Mouse (Mus musculus) spleen, adult 2 months (tissue): ENCODE data around the gene Hoxd3. TPM values are rescaled to one million over a fixed set of nuclear protein-coding genes. Genes with fewer than 3 reads are reported as not detected.

Source experiments
- DNase-seq, 2 experiments: peaks; one replicate each; pipeline versions ENCODE4 v3.0.0 to v3.0.0-alpha.2; 2012 to 2021; ENCODE audit warnings: low spot score in 2 of 2, low read depth in 1 of 2
- H3K27ac ChIP-seq: fragments of 200-500 bp; 2 replicates; pipeline ENCODE4 v1.5.1; 2012; ENCODE audit warnings: low read length, inconsistent platforms; ENCODE audit not compliant: insufficient read depth
- H3K27me3 ChIP-seq: fragments of 200-500 bp; 2 replicates; pipeline ENCODE4 v1.6.1; 2012; ENCODE audit warnings: mild to moderate bottlenecking, moderate library complexity, low read length, inconsistent platforms; ENCODE audit not compliant: control insufficient read depth, insufficient read depth
- H3K36me3 ChIP-seq: fragments of 200-500 bp; 2 replicates; pipeline ENCODE4 v1.6.1; 2012; ENCODE audit warnings: mild to moderate bottlenecking, low read length, inconsistent platforms; ENCODE audit not compliant: control insufficient read depth, insufficient read depth
- H3K4me1 ChIP-seq: fragments of 200-500 bp; 2 replicates; pipeline ENCODE4 v1.6.1; 2011; ENCODE audit warnings: inconsistent platforms; ENCODE audit not compliant: control insufficient read depth, insufficient read depth, insufficient read length
- H3K4me3 ChIP-seq: fragments of 200-500 bp; 2 replicates; pipeline ENCODE4 v1.5.1; 2011; ENCODE audit warnings: mild to moderate bottlenecking, inconsistent platforms; ENCODE audit not compliant: insufficient read depth, insufficient read length; ENCODE audit errors: extremely low read depth
- CTCF ChIP-seq: fragments of 200-500 bp; IDR thresholded peaks from 2 replicates; pipeline ENCODE4 v1.5.1; 2011; ENCODE audit warnings: mild to moderate bottlenecking, inconsistent platforms; ENCODE audit not compliant: insufficient read depth, insufficient read length, insufficient replicate concordance; ENCODE audit errors: extremely low read depth
- POLR2A ChIP-seq: fragments of 200-500 bp; IDR thresholded peaks from 2 replicates; pipeline ENCODE4 v1.6.1; 2011; ENCODE audit warnings: low read depth, low read length, inconsistent platforms
- WGBS: fragments of 180-500 bp; shearing (Covaris S2); methylation state at CpG from one replicate; pipeline ENCODE4 v1.1.7; 2018; 5-methylcytosine and 5-hydroxymethylcytosine counted together
- polyA plus RNA-seq: library from polyadenylated mRNA; depleted of rRNA; stranded (reverse); fragments of >200 nt; gene quantifications from 2 replicates; pipeline ENCODE4 v1.2.3, GENCODE M21; 2012

Hoxd3 gene
- polyA plus RNA-seq, 1 experiment, result not detected

DNA sequence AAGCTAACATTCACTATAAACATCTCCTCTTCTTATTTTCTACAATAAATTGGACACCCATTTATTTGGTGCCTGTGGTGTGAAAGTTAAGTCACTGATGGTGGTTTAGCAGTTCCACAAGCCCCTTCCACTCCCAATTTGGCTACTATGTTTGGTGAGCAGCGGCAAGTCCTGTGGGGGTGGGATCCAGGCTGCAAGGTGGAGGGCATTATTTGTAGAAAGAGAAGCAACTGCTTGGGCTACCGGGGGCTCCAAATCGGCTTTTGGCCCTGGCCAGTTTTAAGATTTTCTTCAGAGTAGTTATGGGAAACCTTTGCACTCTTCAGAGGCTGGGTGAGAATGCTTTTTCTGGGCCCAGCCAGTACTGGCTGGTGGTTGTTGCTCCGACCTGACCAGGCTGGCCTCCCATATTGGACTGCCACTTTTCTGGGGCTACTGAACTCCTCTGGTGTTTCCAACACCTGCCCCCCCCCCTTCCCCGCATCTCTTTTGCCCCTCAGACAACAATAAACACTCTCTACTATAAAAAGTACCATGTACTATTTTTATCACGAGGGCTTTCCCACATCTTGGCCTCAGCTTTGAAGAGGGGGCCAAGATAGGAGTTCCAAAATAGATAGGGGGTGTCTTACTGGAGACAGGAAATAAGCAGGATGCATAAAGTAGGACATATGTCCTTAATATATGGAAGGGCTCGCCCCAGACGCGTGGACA lies 20.2 kb downstream of the Hoxd3 start:
- TF ChIP-seq CTCF, result no peak
- TF ChIP-seq POLR2A, result no peak
- Histone ChIP-seq H3K4me1 (no peaks in the 10 kb centered on the region), H3K36me3 (no peaks in the 10 kb centered on the region), H3K4me3 (no peak overlapping the region), H3K27me3 (peaks cover 33% of the 10 kb centered on the region), H3K27ac (no peak overlapping the region)
- 35% methylated on average over 9 of the region's 9 CpGs for WGBS
- DNase-seq, result no peak

DNA sequence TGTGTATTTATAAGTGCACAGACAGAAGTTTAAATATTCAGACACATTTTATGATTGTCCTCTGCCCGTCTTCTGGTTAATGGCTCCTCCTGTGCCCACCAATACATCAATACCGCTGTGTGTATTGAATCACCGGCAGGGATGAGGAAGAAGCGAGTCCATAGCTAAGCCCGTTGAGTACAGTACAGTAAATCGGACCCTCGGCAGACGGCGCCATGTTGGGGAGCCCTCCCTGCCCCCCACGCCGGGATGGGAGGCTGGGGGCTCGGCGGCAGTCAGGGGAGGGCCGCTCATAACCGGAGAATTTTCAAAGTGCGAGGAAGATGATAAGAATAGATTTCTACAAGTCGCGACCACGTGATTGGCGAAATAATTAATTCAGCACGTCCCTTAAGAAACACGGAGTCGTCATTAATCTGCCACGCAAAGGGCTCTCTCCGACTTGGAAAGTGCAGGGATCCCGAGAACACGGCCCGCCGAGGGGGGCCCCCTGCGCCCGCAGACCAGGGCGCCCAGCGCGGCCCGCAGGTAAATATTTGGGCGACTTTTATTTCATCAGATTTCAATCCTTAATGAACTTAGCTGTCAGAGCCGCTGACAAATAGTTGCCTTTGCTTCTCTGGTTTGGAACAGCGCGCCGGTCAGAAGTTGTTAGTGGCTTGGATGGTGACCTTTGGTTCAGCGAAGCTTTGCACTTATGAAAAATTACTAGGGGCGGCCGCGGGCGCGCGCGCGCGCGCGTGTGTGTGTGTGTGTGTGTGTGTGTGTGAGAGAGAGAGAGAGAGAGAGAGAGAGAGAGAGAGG lies 21.0 kb downstream of the Hoxd3 start:
- no peak for TF ChIP-seq POLR2A
- no peak for TF ChIP-seq CTCF
- H3K4me3 ChIP-seq, result no peak overlapping the region
- no peak for DNase-seq
- H3K27me3 ChIP-seq, result peaks cover 34% of the 10 kb centered on the region
- no peaks in the 10 kb centered on the region for H3K4me1 ChIP-seq
- WGBS, result 7% methylated on average over 52 of the region's 52 CpGs
- H3K27ac ChIP-seq, result no peak overlapping the region
- H3K36me3 ChIP-seq, result no peaks in the 10 kb centered on the region

DNA sequence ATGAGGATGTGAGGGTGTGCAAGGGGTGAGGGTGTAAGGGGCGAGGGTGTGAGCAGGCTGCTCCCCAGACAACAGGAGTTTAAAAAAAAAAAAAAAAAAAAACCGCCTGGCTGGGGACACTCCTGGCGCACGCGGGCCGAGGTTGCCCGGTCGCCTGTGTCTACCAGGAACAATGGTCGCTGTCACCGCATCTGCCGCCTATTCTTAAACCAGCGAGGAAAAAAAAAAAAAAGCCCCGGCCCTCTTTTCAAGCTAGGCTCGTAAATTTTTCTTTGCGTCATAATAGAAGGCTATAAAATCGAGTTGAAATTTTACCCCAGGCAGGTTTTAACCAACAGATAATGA lies 21.6 kb downstream of the Hoxd3 start:
- peaks cover 32% of the 10 kb centered on the region for H3K27me3 ChIP-seq
- 3% methylated on average over 16 of the region's 16 CpGs for WGBS
- no peak overlapping the region for H3K27ac ChIP-seq

DNA sequence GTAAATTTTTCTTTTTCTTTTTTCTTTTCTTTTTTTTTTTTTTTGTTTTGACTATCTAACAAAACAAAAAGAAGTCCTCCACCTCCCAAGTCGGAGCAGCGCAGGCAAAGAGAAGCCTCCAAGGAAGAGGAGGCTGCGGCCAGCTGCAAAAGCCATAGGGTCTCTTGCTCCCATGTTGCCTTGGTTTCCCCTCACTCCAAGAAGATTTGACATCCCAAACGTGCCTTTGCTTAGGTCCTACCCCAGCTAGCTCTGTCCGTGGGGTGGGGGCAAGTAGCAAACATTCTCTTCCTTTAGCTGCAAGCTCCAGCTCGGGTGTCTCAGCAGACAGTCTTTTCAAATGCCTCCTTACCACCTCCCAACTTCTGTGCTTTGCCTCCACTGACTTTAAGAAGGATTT lies 22.0 kb downstream of the Hoxd3 start:
- Histone ChIP-seq H3K4me1 (no peaks in the 10 kb centered on the region), H3K27me3 (peaks cover 29% of the 10 kb centered on the region), H3K27ac (no peak overlapping the region), H3K4me3 (no peak overlapping the region), H3K36me3 (no peaks in the 10 kb centered on the region)
- 12% methylated on average over 6 of the region's 6 CpGs for WGBS
- DNase-seq, result no peak
- TF ChIP-seq CTCF (no peak), POLR2A (no peak)

More for the DNA sequence above, 21.6 kb downstream of the Hoxd3 start:
- DNase-seq, result no peak
- Histone ChIP-seq H3K4me3 (no peak overlapping the region), H3K4me1 (no peaks in the 10 kb centered on the region), H3K36me3 (no peaks in the 10 kb centered on the region)
- TF ChIP-seq CTCF (no peak), POLR2A (no peak)

- no peak for DNase-seq
- 10% methylated on average over 13 of the region's 13 CpGs for WGBS
- Histone ChIP-seq H3K4me3 (no peak overlapping the region), H3K4me1 (no peaks in the 10 kb centered on the region), H3K27me3 (peaks cover 32% of the 10 kb centered on the region), H3K36me3 (no peaks in the 10 kb centered on the region), H3K27ac (no peak overlapping the region)
- no peak for TF ChIP-seq POLR2A
- TF ChIP-seq CTCF, result no peak
Observed at GRCm38 (mm10) chr2:74734451-74734850, 22.7 kb downstream of the Hoxd3 start.

DNA sequence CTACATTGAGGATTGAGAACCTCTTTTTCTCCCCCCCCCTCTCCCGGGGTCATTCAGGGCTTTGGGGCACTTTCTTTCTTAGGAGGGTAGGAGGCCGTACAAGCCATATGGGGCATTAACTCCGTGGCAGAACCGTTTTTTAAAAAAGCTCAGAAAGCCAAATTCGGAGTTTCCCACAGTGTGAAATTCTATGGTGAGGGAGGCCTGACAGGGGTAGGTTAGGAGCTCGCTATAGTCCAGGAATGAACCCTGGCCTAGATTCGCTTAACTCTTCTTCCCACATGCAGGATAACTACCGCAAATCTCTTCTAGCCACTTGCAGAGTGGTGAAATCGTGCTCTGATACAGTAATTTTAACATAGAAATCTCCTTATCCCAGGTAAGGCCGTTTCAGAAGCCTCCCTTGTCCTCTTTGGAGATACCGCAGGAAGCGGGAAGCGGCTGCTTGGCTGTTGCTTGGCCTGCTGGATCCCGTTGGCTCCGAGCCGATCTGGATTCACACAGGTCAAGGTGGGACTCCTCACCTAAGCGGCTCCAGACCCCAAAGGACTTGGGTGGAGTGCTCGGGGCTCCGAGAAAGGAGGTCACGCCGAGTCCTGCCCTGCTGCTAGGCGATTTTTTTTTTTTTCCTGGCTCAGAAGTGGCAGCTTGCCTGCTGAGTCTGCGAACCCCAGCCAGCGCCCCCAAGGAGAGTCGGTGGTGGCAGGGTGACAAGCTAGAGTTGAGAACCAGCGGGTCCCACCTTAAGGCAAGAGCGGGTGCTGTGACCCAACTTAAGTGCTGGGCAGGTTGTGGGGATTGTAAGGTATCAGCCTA lies 23.5 kb downstream of the Hoxd3 start:
- TF ChIP-seq CTCF (no peak), POLR2A (no peak)
- 21% methylated on average over 27 of the region's 27 CpGs for WGBS
- peaks cover 35% of the 10 kb centered on the region for H3K27me3 ChIP-seq

More for the DNA sequence above, 23.5 kb downstream of the Hoxd3 start:
- no peak overlapping the region for H3K27ac ChIP-seq
- H3K4me1 ChIP-seq, result no peaks in the 10 kb centered on the region
- no peaks in the 10 kb centered on the region for H3K36me3 ChIP-seq
- no peak overlapping the region for H3K4me3 ChIP-seq
- DNase-seq, result no peak
